Mouse (Mus musculus) liver, postnatal 0 days (tissue): ENCODE measurements around the gene Snx13. TPM values are rescaled to one million over a fixed set of nuclear protein-coding genes. Genes with fewer than 3 reads are reported as not detected.
A peak's percentile ranks its signal among the peaks of the same experiment; 100 is the strongest.

ENCODE experiments used
- ATAC-seq: fragments of 200-750 bp; cut with Nextera tagmentation; 2 replicates; pipeline ENCODE4 v1.8.0; 2017; ENCODE audit warnings: mild to moderate bottlenecking, moderate library complexity
- DNase-seq: peaks from one replicate; pipeline ENCODE4 v3.0.0-alpha.2; 2016
- H3K27ac ChIP-seq: fragments of 300-500 bp; sonication (generic); 2 replicates; pipeline ENCODE4 v1.5.1; 2014; ENCODE audit warnings: antibody characterized with exemption, moderate library complexity, mild to moderate bottlenecking, low read depth
- H3K27me3 ChIP-seq: fragments of 300-500 bp; sonication (generic); 2 replicates; pipeline ENCODE4 v1.6.1; 2014; ENCODE audit warnings: low read length, control low read depth, mixed read lengths; ENCODE audit not compliant: insufficient read depth
- H3K36me3 ChIP-seq: fragments of 300-500 bp; sonication (generic); replicated peaks from 2 replicates; pipeline ENCODE4 v1.6.1; 2014; ENCODE audit warnings: mild to moderate bottlenecking, control low read depth, low read length, moderate library complexity, mixed read lengths; ENCODE audit not compliant: insufficient read depth
- H3K4me1 ChIP-seq: fragments of 300-500 bp; sonication (generic); 2 replicates; pipeline ENCODE4 v1.6.1; 2014; ENCODE audit warnings: antibody characterized with exemption, mild to moderate bottlenecking, control low read depth; ENCODE audit not compliant: insufficient read depth
- H3K4me2 ChIP-seq: fragments of 300-500 bp; sonication (generic); 2 replicates; pipeline ENCODE4 v1.6.1; 2014; ENCODE audit warnings: low read depth, mild to moderate bottlenecking, low read length, moderate library complexity, mixed read lengths
- H3K4me3 ChIP-seq: fragments of 300-500 bp; sonication (generic); 2 replicates; pipeline ENCODE4 v1.5.1; 2014; ENCODE audit warnings: low read depth, low read length
- H3K9ac ChIP-seq: fragments of 300-500 bp; sonication (generic); replicated peaks from 2 replicates; pipeline ENCODE4 v1.6.1; 2014; ENCODE audit warnings: mild to moderate bottlenecking, moderate library complexity
- H3K9me3 ChIP-seq: fragments of 300-500 bp; sonication (generic); 2 replicates; pipeline ENCODE4 v1.6.1; 2016; ENCODE audit warnings: mild to moderate bottlenecking, control low read depth, low read length, mixed read lengths
- CTCF ChIP-seq: sonication (generic); IDR thresholded peaks from 2 replicates; pipeline ENCODE4 v1.5.1; 2016; ENCODE audit warnings: antibody characterized with exemption, low read depth
- EP300 ChIP-seq: IDR thresholded peaks from 2 replicates; pipeline ENCODE4 v1.6.1; 2016; ENCODE audit warnings: antibody characterized with exemption, low read depth, mild to moderate bottlenecking
- WGBS: fragments of 180-500 bp; shearing (Covaris S2); extraction: QIAGEN DNeasy Blood & Tissue Kit; methylation state at CpG from one replicate; pipeline ENCODE4 v1.1.7; 2014; ENCODE audit not compliant: insufficient replicate concordance; 5-methylcytosine and 5-hydroxymethylcytosine counted together
- polyA plus RNA-seq: library from polyadenylated mRNA; unstranded; fragments of >200 nt; fragmentation: Nextera tagmentation; extraction: Ambion mirVana; gene quantifications from 2 replicates; pipeline ENCODE4 v1.2.1, GENCODE M21; 2015

The Snx13 gene
- polyA plus RNA-seq = 10.4 and 10.6 TPM in 2 replicates

- Histone ChIP-seq H3K9ac (peak within 1 kb of the TSS; percentile 99), H3K4me2 (peak within 1 kb of the TSS; percentile 79), H3K4me3 (peak within 1 kb of the TSS; percentile 98), H3K27ac (peak within 1 kb of the TSS; percentile 99), H3K27me3 (no peaks in the 10 kb centered on the region), H3K9me3 (no peaks in the 10 kb centered on the region), H3K36me3 (no peaks in the 10 kb centered on the region), H3K4me1 (peaks cover 19% of the 10 kb centered on the region)
- ATAC-seq = peak; percentile 94
- peak; percentile 92 for DNase-seq
- under 1% methylated on average over 44 of the region's 51 CpGs for WGBS
- TF ChIP-seq CTCF = no peak
- no peak for TF ChIP-seq EP300
Observed at GRCm38 (mm10) chr12:35046999-35047319, at the start of gene Snx13. Gene Snx13 (plus strand): TSS chr12:35047186.

- no peaks in the 10 kb centered on the region for H3K4me1 ChIP-seq
- no peaks in the 10 kb centered on the region for H3K36me3 ChIP-seq
- no peak for TF ChIP-seq EP300
- no peaks in the 10 kb centered on the region for H3K9me3 ChIP-seq
- no peak overlapping the region for H3K4me3 ChIP-seq
- H3K4me2 ChIP-seq = no peak overlapping the region
- no peak for DNase-seq
- ATAC-seq = no peak
- H3K27ac ChIP-seq = no peak overlapping the region
- H3K9ac ChIP-seq = no peak overlapping the region
- 66% methylated on average over 3 of the region's 3 CpGs for WGBS
- H3K27me3 ChIP-seq = no peaks in the 10 kb centered on the region
Observed at GRCm38 (mm10) chr12:34997597-34998182, 49.3 kb upstream of the Snx13 start.

GRCm38 (mm10) chr12:34998778-34999467 is 48.1 kb upstream of the Snx13 start:
- DNase-seq (no peak), ATAC-seq (no peak)
- H3K4me2 ChIP-seq = no peak overlapping the region
- no peaks in the 10 kb centered on the region for H3K4me1 ChIP-seq
- H3K9ac ChIP-seq = no peak overlapping the region
- 76% methylated on average over 12 of the region's 12 CpGs for WGBS
- TF ChIP-seq EP300 = no peak
- TF ChIP-seq CTCF = no peak
- no peak overlapping the region for H3K27ac ChIP-seq
- H3K9me3 ChIP-seq = no peaks in the 10 kb centered on the region
- no peaks in the 10 kb centered on the region for H3K27me3 ChIP-seq
- no peak overlapping the region for H3K4me3 ChIP-seq
- H3K36me3 ChIP-seq = no peaks in the 10 kb centered on the region

GRCm38 (mm10) chr12:35000323-35000722 is 46.7 kb upstream of the Snx13 start:
- Histone ChIP-seq H3K4me3 (no peak overlapping the region), H3K9me3 (no peaks in the 10 kb centered on the region), H3K4me1 (no peaks in the 10 kb centered on the region), H3K36me3 (no peaks in the 10 kb centered on the region), H3K27me3 (no peaks in the 10 kb centered on the region), H3K27ac (no peak overlapping the region), H3K9ac (no peak overlapping the region), H3K4me2 (no peak overlapping the region)
- ATAC-seq = no peak
- TF ChIP-seq EP300 (no peak), CTCF (no peak)
- DNase-seq = no peak
- 42% methylated on average over 4 of the region's 4 CpGs for WGBS

- no peaks in the 10 kb centered on the region for H3K36me3 ChIP-seq
- no peak overlapping the region for H3K9ac ChIP-seq
- no peak overlapping the region for H3K27ac ChIP-seq
- H3K27me3 ChIP-seq = no peaks in the 10 kb centered on the region
- H3K4me2 ChIP-seq = no peak overlapping the region
- TF ChIP-seq CTCF = no peak
- TF ChIP-seq EP300 = no peak
- no peak overlapping the region for H3K4me3 ChIP-seq
- ATAC-seq = no peak
- no peak for DNase-seq
- no peaks in the 10 kb centered on the region for H3K4me1 ChIP-seq
- H3K9me3 ChIP-seq = no peaks in the 10 kb centered on the region
Observed at GRCm38 (mm10) chr12:35005748-35006147, 41.2 kb upstream of the Snx13 start.

- H3K27ac ChIP-seq = no peak overlapping the region
- no peak for DNase-seq
- no peak overlapping the region for H3K4me2 ChIP-seq
- 73% methylated on average over 1 of the region's 1 CpGs for WGBS
- ATAC-seq = no peak
- no peak overlapping the region for H3K4me3 ChIP-seq
- H3K9me3 ChIP-seq = no peaks in the 10 kb centered on the region
- H3K36me3 ChIP-seq = no peaks in the 10 kb centered on the region
- H3K9ac ChIP-seq = no peak overlapping the region
- H3K27me3 ChIP-seq = no peaks in the 10 kb centered on the region
- TF ChIP-seq EP300 = no peak
- no peak for TF ChIP-seq CTCF
- no peaks in the 10 kb centered on the region for H3K4me1 ChIP-seq
Observed at GRCm38 (mm10) chr12:35007851-35008250, 39.1 kb upstream of the Snx13 start.
